Mouse (Mus musculus) brain, embryonic 14.5 days (tissue): ENCODE data around the gene Pla2g4b. TPM values are rescaled to one million over a fixed set of nuclear protein-coding genes. Genes with fewer than 3 reads are reported as not detected.

Source experiments
- DNase-seq: peaks from one replicate; pipeline ENCODE4 v3.0.0-alpha.2; 2011; ENCODE audit warnings: low read depth
- CTCF ChIP-seq: fragments of 200-500 bp; IDR thresholded peaks from 2 replicates; pipeline ENCODE4 v1.5.1; 2012; ENCODE audit warnings: inconsistent platforms, mild to moderate bottlenecking, moderate library complexity, borderline replicate concordance; ENCODE audit not compliant: insufficient read depth, insufficient read length; ENCODE audit errors: extremely low read depth
- POLR2A ChIP-seq: fragments of 200-500 bp; IDR thresholded peaks from 2 replicates; pipeline ENCODE4 v1.6.1; 2012; ENCODE audit warnings: mild to moderate bottlenecking, inconsistent platforms, borderline replicate concordance; ENCODE audit not compliant: poor library complexity, insufficient read depth, insufficient read length, severe bottlenecking; ENCODE audit errors: extremely low read depth
- polyA plus RNA-seq: library from polyadenylated mRNA; depleted of rRNA; stranded (reverse); fragments of >200 nt; gene quantifications from 2 replicates; pipeline ENCODE4 v1.2.3, GENCODE M21; 2012

The Pla2g4b gene
- polyA plus RNA-seq, 1 experiment: 28.7 TPM

- TF ChIP-seq POLR2A (no peak), CTCF (no peak)
- DNase-seq: no peak
These were observed 33.5 kb upstream of the Pla2g4b start for GRCm38 (mm10) chr2:119999731-120000130.

GRCm38 (mm10) chr2:120000882-120001584 lies 32.2 kb upstream of the Pla2g4b start:
- DNase-seq: peak; percentile 3
- no peak for TF ChIP-seq POLR2A
- TF ChIP-seq CTCF: no peak

GRCm38 (mm10) chr2:120001956-120002355 lies 31.3 kb upstream of the Pla2g4b start:
- no peak for DNase-seq
- TF ChIP-seq CTCF: no peak
- no peak for TF ChIP-seq POLR2A

- no peak for DNase-seq
- TF ChIP-seq CTCF (no peak), POLR2A (no peak)
These were observed 29.2 kb upstream of the Pla2g4b start for GRCm38 (mm10) chr2:120003970-120004369.

GRCm38 (mm10) chr2:120006696-120007095 lies 26.5 kb upstream of the Pla2g4b start:
- no peak for DNase-seq
- no peak for TF ChIP-seq CTCF
- TF ChIP-seq POLR2A: no peak

GRCm38 (mm10) chr2:120007680-120008210 lies 25.5 kb upstream of the Pla2g4b start:
- no peak for DNase-seq
- TF ChIP-seq CTCF (no peak), POLR2A (no peak)

GRCm38 (mm10) chr2:120008672-120009071 lies 24.5 kb upstream of the Pla2g4b start:
- DNase-seq: no peak
- TF ChIP-seq CTCF (no peak), POLR2A (no peak)

GRCm38 (mm10) chr2:120011462-120012200 lies 21.6 kb upstream of the Pla2g4b start:
- peak; percentile 75 for DNase-seq
- no peak for TF ChIP-seq POLR2A
- TF ChIP-seq CTCF: peak; percentile 61; the same call in 1 of the 2 replicates

- TF ChIP-seq CTCF (no peak), POLR2A (no peak)
These were observed 20.3 kb upstream of the Pla2g4b start for GRCm38 (mm10) chr2:120012924-120013323.

GRCm38 (mm10) chr2:120013831-120014486 lies 19.3 kb upstream of the Pla2g4b start:
- no peak for TF ChIP-seq CTCF
- TF ChIP-seq POLR2A: no peak
- no peak for DNase-seq

More at GRCm38 (mm10) chr2:120012924-120013323, 20.3 kb upstream of the Pla2g4b start:
- no peak for DNase-seq

GRCm38 (mm10) chr2:120015882-120016281 lies 17.3 kb upstream of the Pla2g4b start:
- no peak for DNase-seq
- TF ChIP-seq CTCF (no peak), POLR2A (no peak)
